Mouse (Mus musculus): Measurements from ENCODE around the gene Kpnb1. TPM values are rescaled to one million over a fixed set of nuclear protein-coding genes. Genes with fewer than 3 reads are reported as not detected.
A peak's percentile ranks its signal among the peaks of the same experiment; 100 is the strongest.

Kpnb1 gene
- total RNA-seq, 2 experiments from 2014 or later = 108 to 120 TPM

GRCm38 (mm10) chr11:97133270-97133669, 54.4 kb downstream of the Kpnb1 start:
- DNase-seq (ENCODE audit: extremely low spot score in 1 of 2, low spot score in 2 of 2) = no peak
- intact Hi-C loops (cut with DNase I) = no loop called here
- H3K27ac ChIP-seq = no peak overlapping the region
- H3K4me3 ChIP-seq = no peak overlapping the region
- no peak for TF ChIP-seq CTCF (IDR thresholded peaks at IDR 0.05)

GRCm38 (mm10) chr11:97132185-97132584, 55.5 kb downstream of the Kpnb1 start:
- no peak for DNase-seq (ENCODE audit: extremely low spot score in 1 of 2, low spot score in 2 of 2)
- no peak for TF ChIP-seq CTCF (IDR thresholded peaks at IDR 0.05)
- intact Hi-C loops (cut with DNase I) = no loop called here
- Histone ChIP-seq H3K27ac (no peak overlapping the region), H3K4me3 (no peak overlapping the region)

- intact Hi-C loops (cut with DNase I) = no loop called here
- Histone ChIP-seq H3K27ac (no peak overlapping the region), H3K4me3 (no peak overlapping the region)
- no peak for DNase-seq (ENCODE audit: extremely low spot score in 1 of 2, low spot score in 2 of 2)
- no peak for TF ChIP-seq CTCF (IDR thresholded peaks at IDR 0.05)
Measured at GRCm38 (mm10) chr11:97131683-97132082, 56.0 kb downstream of the Kpnb1 start.

GRCm38 (mm10) chr11:97130318-97130717, 57.4 kb downstream of the Kpnb1 start:
- intact Hi-C loops (cut with DNase I) = no loop called here
- Histone ChIP-seq H3K4me3 (no peak overlapping the region), H3K27ac (no peak overlapping the region)
- no peak for DNase-seq (ENCODE audit: extremely low spot score in 1 of 2, low spot score in 2 of 2)
- TF ChIP-seq CTCF (IDR thresholded peaks at IDR 0.05) = no peak

GRCm38 (mm10) chr11:97128956-97129355, 58.7 kb downstream of the Kpnb1 start:
- TF ChIP-seq CTCF (IDR thresholded peaks at IDR 0.05) = no peak
- DNase-seq (ENCODE audit: extremely low spot score in 1 of 2, low spot score in 2 of 2) = no peak
- intact Hi-C loops (cut with DNase I) = no loop called here
- Histone ChIP-seq H3K4me3 (no peak overlapping the region), H3K27ac (no peak overlapping the region)

- no peak for DNase-seq (ENCODE audit: extremely low spot score in 1 of 2, low spot score in 2 of 2)
- Histone ChIP-seq H3K27ac (no peak overlapping the region), H3K4me3 (peak overlapping the region; percentile 48)
- intact Hi-C loops (cut with DNase I) = no loop called here
- no peak for TF ChIP-seq CTCF (IDR thresholded peaks at IDR 0.05)
Measured at GRCm38 (mm10) chr11:97127470-97128223, 60.0 kb downstream of the Kpnb1 start.

- Histone ChIP-seq H3K4me3 (peak overlapping the region; percentile 48), H3K27ac (no peak overlapping the region)
- intact Hi-C loops (cut with DNase I) = no loop called here
- no peak for DNase-seq (ENCODE audit: extremely low spot score in 1 of 2, low spot score in 2 of 2)
- TF ChIP-seq CTCF (IDR thresholded peaks at IDR 0.05) = no peak
Measured at GRCm38 (mm10) chr11:97126645-97127468, 60.8 kb downstream of the Kpnb1 start.

- DNase-seq (ENCODE audit: extremely low spot score in 1 of 2, low spot score in 2 of 2) = no peak
- Histone ChIP-seq H3K27ac (no peak overlapping the region), H3K4me3 (no peak overlapping the region)
- intact Hi-C loops (cut with DNase I) = no loop called here
- no peak for TF ChIP-seq CTCF (IDR thresholded peaks at IDR 0.05)
Measured at GRCm38 (mm10) chr11:97124266-97125036, 63.2 kb downstream of the Kpnb1 start.

- intact Hi-C loops (cut with DNase I) = no loop called here
- TF ChIP-seq CTCF (IDR thresholded peaks at IDR 0.05) = peak; percentile 27
- DNase-seq (ENCODE audit: extremely low spot score in 1 of 2, low spot score in 2 of 2) = no peak
- Histone ChIP-seq H3K27ac (no peak overlapping the region), H3K4me3 (no peak overlapping the region)
Measured at GRCm38 (mm10) chr11:97123282-97123890, 64.3 kb downstream of the Kpnb1 start.

- Histone ChIP-seq H3K27ac (no peak overlapping the region), H3K4me3 (no peak overlapping the region)
- intact Hi-C loops (cut with DNase I) = no loop called here
- no peak for TF ChIP-seq CTCF (IDR thresholded peaks at IDR 0.05)
- DNase-seq (ENCODE audit: extremely low spot score in 1 of 2, low spot score in 2 of 2) = no peak
Measured at GRCm38 (mm10) chr11:97120641-97121040, 67.0 kb downstream of the Kpnb1 start.

- Histone ChIP-seq H3K4me3 (no peak overlapping the region), H3K27ac (no peak overlapping the region)
- DNase-seq (ENCODE audit: extremely low spot score in 1 of 2, low spot score in 2 of 2) = no peak
- TF ChIP-seq CTCF (IDR thresholded peaks at IDR 0.05) = no peak
- intact Hi-C loops (cut with DNase I) = no loop called here
Measured at GRCm38 (mm10) chr11:97120221-97120620, 67.5 kb downstream of the Kpnb1 start.

All from left cerebral cortex, adult 2 months (tissue).